9 mouse cellular contexts compared by ENCODE assay signal in the genomic region with DNA sequence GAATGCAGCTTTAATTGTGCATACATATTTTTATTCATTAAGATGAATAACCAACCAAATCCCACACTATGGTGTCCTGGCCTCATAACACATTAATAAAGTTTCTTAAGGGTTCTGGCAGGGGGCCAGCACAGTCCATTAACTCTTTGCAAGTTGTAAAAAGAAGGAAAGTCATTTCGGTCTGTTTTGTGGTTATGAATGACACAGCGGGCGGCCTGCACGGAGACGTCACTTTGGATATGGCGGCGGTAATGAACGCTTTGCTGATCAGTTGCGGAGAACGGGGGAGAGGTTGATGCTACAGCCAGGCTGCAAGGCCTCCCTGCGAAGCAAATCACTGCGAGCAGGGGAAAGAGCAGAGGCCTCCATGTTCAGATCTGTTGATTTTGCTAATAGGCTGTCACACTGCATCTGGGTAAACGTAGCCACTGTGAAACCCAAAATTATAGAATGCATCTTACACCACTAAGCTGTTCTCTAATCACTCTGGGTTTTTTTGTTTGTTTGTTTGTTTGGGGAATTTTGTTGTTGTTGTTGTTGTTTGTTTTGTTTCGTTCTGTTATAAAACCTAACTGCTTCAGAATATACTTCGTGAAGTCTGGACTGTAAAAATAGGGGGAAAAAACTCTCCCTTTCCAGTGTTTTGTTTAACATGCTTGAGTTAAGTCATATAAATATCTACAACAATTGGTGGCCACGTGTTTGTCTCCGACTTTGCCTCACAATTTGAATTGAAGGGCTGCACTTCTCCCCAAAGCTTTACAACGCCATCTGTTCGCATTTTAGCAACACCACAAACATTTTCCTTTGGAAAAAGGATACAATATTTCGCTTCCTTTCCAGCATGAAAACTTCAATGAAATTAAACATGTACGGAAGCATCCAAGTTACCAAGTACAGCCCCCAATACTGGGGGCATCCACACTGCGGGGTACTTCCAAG.
DNase-seq lines count a peak whose midpoint lies in the region; ATAC-seq and TF ChIP-seq lines count a peak whose summit lies in the region.
"Had no signal": no experiment of that assay in that cellular context is flagged by ENCODE, and none has a peak within 500 bp of the region (broad histone marks: within the 10 kb centered on the region; RNA-seq: fewer than 3 reads in every experiment).

No protein-coding gene starts in this region.

- no peak for DNase-seq in heart, postnatal 10 days
- DNase-seq in stomach, postnatal 0 days (ENCODE audit: low spot score) = no peak
- no peak for DNase-seq in liver, postnatal 0 days
- DNase-seq in left cerebral cortex, adult 8-10 months (ENCODE audit: low spot score in 2 of 2) = no peak
- no peak for DNase-seq in heart, postnatal 25 days (ENCODE audit: low spot score)

- H3K4me3 ChIP-seq in heart, embryonic 13.5 days = no peak overlapping the region
- no peak overlapping the region for H3K4me3 ChIP-seq in stomach, embryonic 15.5 days (replicated peaks)
- no peak overlapping the region for H3K4me3 ChIP-seq in stomach, postnatal 0 days (ENCODE audit: low read depth, low read length)
- H3K4me3 ChIP-seq in limb, embryonic 12.5 days (replicated peaks) = no peak overlapping the region
- no peak overlapping the region for H3K4me3 ChIP-seq in liver, postnatal 0 days (ENCODE audit: low read depth, low read length)

- ATAC-seq in heart, embryonic 13.5 days (ENCODE audit: extremely low read depth, insufficient number of reproducible peaks, low FRiP score, low TSS enrichment) = no peak
- no peak for ATAC-seq in stomach, embryonic 15.5 days (ENCODE audit: insufficient read depth, low FRiP score, low read depth)
- ATAC-seq in stomach, postnatal 0 days (ENCODE audit: low FRiP score, low TSS enrichment) = no peak
- ATAC-seq in limb, embryonic 12.5 days (ENCODE audit: insufficient number of reproducible peaks, insufficient read depth, low FRiP score, low TSS enrichment, low read depth) = peak; percentile 46; the same call in 1 of the 2 replicates
- ATAC-seq in liver, postnatal 0 days = no peak
- ATAC-seq: intestine, embryonic 16.5 days had no signal

- no peak for TF ChIP-seq CTCF in stomach, postnatal 0 days (IDR thresholded peaks at IDR 0.05; ENCODE audit: low read depth)
- no peak for TF ChIP-seq CTCF in liver, postnatal 0 days (IDR thresholded peaks at IDR 0.05; ENCODE audit: low read depth)

- H3K27me3 ChIP-seq in heart, embryonic 13.5 days (replicated peaks) = no peaks in the 10 kb centered on the region
- no peaks in the 10 kb centered on the region for H3K27me3 ChIP-seq in stomach, embryonic 15.5 days (replicated peaks)
- H3K27me3 ChIP-seq in stomach, postnatal 0 days (ENCODE audit: control insufficient read depth, insufficient read depth, low read length) = no peaks in the 10 kb centered on the region
- H3K27me3 ChIP-seq in limb, embryonic 12.5 days = no peaks in the 10 kb centered on the region
- no peaks in the 10 kb centered on the region for H3K27me3 ChIP-seq in liver, postnatal 0 days (ENCODE audit: insufficient read depth, low read length)

- H3K9me3 ChIP-seq in heart, embryonic 13.5 days = no peaks in the 10 kb centered on the region
- H3K9me3 ChIP-seq in stomach, embryonic 15.5 days = no peaks in the 10 kb centered on the region
- H3K9me3 ChIP-seq in stomach, postnatal 0 days (ENCODE audit: control insufficient read depth, low read length) = no peaks in the 10 kb centered on the region
- H3K9me3 ChIP-seq in limb, embryonic 12.5 days = no peaks in the 10 kb centered on the region
- H3K9me3 ChIP-seq in liver, postnatal 0 days (ENCODE audit: low read length) = no peaks in the 10 kb centered on the region

- no peak overlapping the region for H3K4me2 ChIP-seq in heart, embryonic 13.5 days
- H3K4me2 ChIP-seq in stomach, embryonic 15.5 days = no peak overlapping the region
- H3K4me2 ChIP-seq in stomach, postnatal 0 days (replicated peaks; ENCODE audit: low read depth) = no peak overlapping the region
- peak overlapping the region; percentile 30 for H3K4me2 ChIP-seq in limb, embryonic 12.5 days
- H3K4me2 ChIP-seq in liver, postnatal 0 days (ENCODE audit: low read depth, low read length) = no peak overlapping the region

- intact Hi-C loops in heart, postnatal 10 days (cut with DNase I) = no loop called here
- intact Hi-C loops in heart, postnatal 25 days (cut with DNase I) = no loop called here

- no peak for TF ChIP-seq EP300 in stomach, postnatal 0 days (optimal IDR thresholded peaks at IDR 0.05)
- TF ChIP-seq EP300 in liver, postnatal 0 days (IDR thresholded peaks at IDR 0.05; ENCODE audit: low read depth) = no peak

- 0 out of 2 replicates have a peak overlapping the region, but pooled peaks have one; percentile 36 for H3K27ac ChIP-seq in heart, embryonic 13.5 days (replicated peaks)
- peak overlapping the region; percentile 23; the same call in 1 of the 2 replicates for H3K27ac ChIP-seq in stomach, embryonic 15.5 days
- no peak overlapping the region for H3K27ac ChIP-seq in stomach, postnatal 0 days (replicated peaks)
- H3K27ac ChIP-seq in limb, embryonic 12.5 days = peak overlapping the region; percentile 66
- H3K27ac ChIP-seq in liver, postnatal 0 days (ENCODE audit: low read depth) = no peak overlapping the region

- 78% methylated on average over 22 of the region's 22 CpGs for WGBS in heart, embryonic 13.5 days
- 58% methylated on average over 22 of the region's 22 CpGs for WGBS in stomach, embryonic 15.5 days
- 67% methylated on average over 22 of the region's 22 CpGs for WGBS in stomach, postnatal 0 days
- 38% methylated on average over 22 of the region's 22 CpGs for WGBS in limb, embryonic 12.5 days
- 83% methylated on average over 22 of the region's 22 CpGs for WGBS in liver, postnatal 0 days (ENCODE audit: insufficient replicate concordance)

- peaks cover 89% of the 10 kb centered on the region for H3K4me1 ChIP-seq in heart, embryonic 13.5 days
- peaks cover 21% of the 10 kb centered on the region for H3K4me1 ChIP-seq in stomach, embryonic 15.5 days
- H3K4me1 ChIP-seq in stomach, postnatal 0 days (replicated peaks; ENCODE audit: control insufficient read depth, insufficient read depth) = peaks cover 14% of the 10 kb centered on the region
- H3K4me1 ChIP-seq in limb, embryonic 12.5 days (replicated peaks) = peaks cover 80% of the 10 kb centered on the region
- H3K4me1 ChIP-seq in liver, postnatal 0 days (ENCODE audit: insufficient read depth) = peaks cover 15% of the 10 kb centered on the region

- no peaks in the 10 kb centered on the region for H3K36me3 ChIP-seq in heart, embryonic 13.5 days
- H3K36me3 ChIP-seq in stomach, embryonic 15.5 days = no peaks in the 10 kb centered on the region
- no peaks in the 10 kb centered on the region for H3K36me3 ChIP-seq in stomach, postnatal 0 days (ENCODE audit: control insufficient read depth, insufficient read depth, low read length)
- no peaks in the 10 kb centered on the region for H3K36me3 ChIP-seq in limb, embryonic 12.5 days
- H3K36me3 ChIP-seq in liver, postnatal 0 days (replicated peaks; ENCODE audit: insufficient read depth, low read length) = no peaks in the 10 kb centered on the region

- H3K9ac ChIP-seq in heart, embryonic 13.5 days = no peak overlapping the region
- no peak overlapping the region for H3K9ac ChIP-seq in stomach, embryonic 15.5 days
- H3K9ac ChIP-seq in stomach, postnatal 0 days (ENCODE audit: low read length) = no peak overlapping the region
- no peak overlapping the region for H3K9ac ChIP-seq in limb, embryonic 12.5 days (replicated peaks)
- no peak overlapping the region for H3K9ac ChIP-seq in liver, postnatal 0 days (replicated peaks)

Comparison
In these comparisons a context has a peak if more than half of its experiments do, and no peak if none do; other contexts are left out.
1. H3K27ac ChIP-seq: peak in heart, embryonic 13.5 days (single experiment), stomach, embryonic 15.5 days (single experiment) and limb, embryonic 12.5 days (single experiment); none in stomach, postnatal 0 days (single experiment) and liver, postnatal 0 days (single experiment).